ENCODE assay signal across 15 mouse cellular contexts in genomic region chr14:56665651-56666050, GRCm38 (mm10). TPM values are rescaled to one million over a fixed set of nuclear protein-coding genes. Genes with fewer than 3 reads are reported as not detected.
DNase-seq lines count a peak whose midpoint lies in the region; TF ChIP-seq lines count a peak whose summit lies in the region.
"Had no signal": no experiment of that assay in that cellular context is flagged by ENCODE, and none has a peak within 500 bp of the region (broad histone marks: within the 10 kb centered on the region; RNA-seq: fewer than 3 reads in every experiment).

No protein-coding gene starts in this region.

- no peak for TF ChIP-seq CTCF in lung, adult 2 months (IDR thresholded peaks at IDR 0.05; ENCODE audit: insufficient read depth, low read length)

- DNase-seq in kidney, postnatal 10 days = peak; percentile 59
- DNase-seq in kidney, adult 9 months = no peak
- peak; percentile 32 for DNase-seq in lung, postnatal 10 days
- DNase-seq in lung, adult 2 months = no peak
- peak; percentile 33 to 39 for DNase-seq in heart, adult 9 months (ENCODE audit: low spot score in 2 of 2)
- DNase-seq in layer of hippocampus, adult 9-11 months = peak; percentile 47
- no peak for DNase-seq in T-cell, adult 2 months (ENCODE audit: low spot score)
- DNase-seq: adrenal gland, postnatal 25 days; cerebellum, adult 8-10 months; gastrocnemius, adult 2 months; kidney, adult 8-10 months; thymus, adult 2 months had no signal

- 49% methylated on average over 5 of the region's 5 CpGs for WGBS in lung, adult 2 months

- H3K4me3 ChIP-seq in lung, adult 2 months (replicated peaks; ENCODE audit: extremely low read depth, low read depth, low read length) = no peak overlapping the region
- H3K4me3 ChIP-seq: erythroblast, embryonic 14.5 days; gastrocnemius, adult 2 months; hindbrain, embryonic 10.5 days; midbrain, embryonic 12.5 days had no signal

- TF ChIP-seq POLR2A in lung, adult 2 months (IDR thresholded peaks at IDR 0.05; ENCODE audit: borderline replicate concordance, extremely low read depth, low read depth, low read length) = no peak

- peaks cover 7% of the 10 kb centered on the region for H3K4me1 ChIP-seq in lung, adult 2 months (ENCODE audit: control insufficient read depth, insufficient read depth, low read length)

RNA-seq across cellular contexts. Expression of gene Mphosph8, which starts 2.4 kb away (rescaled TPM):
- polyA plus RNA-seq in lung, adult 2 months (2012; rRNA removed) = 3.3 and 5.8 TPM in 2 replicates

Comparison
In these comparisons a context has a peak if more than half of its experiments do, and no peak if none do; other contexts are left out.
1. DNase-seq: peak in kidney, postnatal 10 days (single experiment), lung, postnatal 10 days (single experiment), heart, adult 9 months (2 of 2) and layer of hippocampus, adult 9-11 months (single experiment); none in kidney, adult 9 months (single experiment), lung, adult 2 months (single experiment) and T-cell, adult 2 months (single experiment).